Mouse (Mus musculus): ENCODE results near the gene Pex19. TPM values are rescaled to one million over a fixed set of nuclear protein-coding genes. Genes with fewer than 3 reads are reported as not detected.

The Pex19 gene
- polyA plus RNA-seq, 1 experiment from 2014 or later: 155 TPM

GRCm38 (mm10) chr1:172116948-172117347, 9.6 kb upstream of the Pex19 start:
- H3K9me3 ChIP-seq (replicated peaks): no peaks in the 10 kb centered on the region
- 92% methylated on average over 5 of the region's 5 CpGs for WGBS

GRCm38 (mm10) chr1:172119100-172119499, 7.5 kb upstream of the Pex19 start:
- Histone ChIP-seq H3K27me3 (no peaks in the 10 kb centered on the region), H3K4me1 (no peaks in the 10 kb centered on the region), H3K27ac (no peak overlapping the region), H3K4me2 (no peak overlapping the region), H3K36me3 (ENCODE audit: poor library complexity, severe bottlenecking) (peaks cover 97% of the 10 kb centered on the region), H3K9ac (no peak overlapping the region), H3K9me3 (replicated peaks) (no peaks in the 10 kb centered on the region), H3K4me3 (no peak overlapping the region)
- WGBS: 86% methylated on average over 6 of the region's 6 CpGs
- no peak for ATAC-seq

More at GRCm38 (mm10) chr1:172116948-172117347, 9.6 kb upstream of the Pex19 start:
- peaks cover 98% of the 10 kb centered on the region for H3K36me3 ChIP-seq (ENCODE audit: poor library complexity, severe bottlenecking)
- no peak overlapping the region for H3K27ac ChIP-seq
- no peaks in the 10 kb centered on the region for H3K27me3 ChIP-seq
- no peak overlapping the region for H3K9ac ChIP-seq
- H3K4me3 ChIP-seq: no peak overlapping the region
- no peak overlapping the region for H3K4me2 ChIP-seq
- no peak for ATAC-seq
- no peaks in the 10 kb centered on the region for H3K4me1 ChIP-seq

GRCm38 (mm10) chr1:172119720-172120119, 6.8 kb upstream of the Pex19 start:
- no peak overlapping the region for H3K4me3 ChIP-seq
- no peak overlapping the region for H3K27ac ChIP-seq
- 36% methylated on average over 3 of the region's 3 CpGs for WGBS
- no peak overlapping the region for H3K9ac ChIP-seq
- ATAC-seq: peak; percentile 46; the same call in 1 of the 2 replicates
- H3K27me3 ChIP-seq: no peaks in the 10 kb centered on the region
- no peak overlapping the region for H3K4me2 ChIP-seq
- peaks cover 91% of the 10 kb centered on the region for H3K36me3 ChIP-seq (ENCODE audit: poor library complexity, severe bottlenecking)
- no peaks in the 10 kb centered on the region for H3K9me3 ChIP-seq (replicated peaks)
- H3K4me1 ChIP-seq: no peaks in the 10 kb centered on the region

- H3K4me3 ChIP-seq: no peak overlapping the region
- no peak overlapping the region for H3K27ac ChIP-seq
- H3K27me3 ChIP-seq: no peaks in the 10 kb centered on the region
- 86% methylated on average over 2 of the region's 2 CpGs for WGBS
- peaks cover 61% of the 10 kb centered on the region for H3K36me3 ChIP-seq (ENCODE audit: poor library complexity, severe bottlenecking)
- ATAC-seq: no peak
- H3K9ac ChIP-seq: no peak overlapping the region
- H3K4me1 ChIP-seq: peaks cover 12% of the 10 kb centered on the region
- no peak overlapping the region for H3K4me2 ChIP-seq
- no peaks in the 10 kb centered on the region for H3K9me3 ChIP-seq (replicated peaks)
These were observed 3.9 kb upstream of the Pex19 start for GRCm38 (mm10) chr1:172122671-172123070.

GRCm38 (mm10) chr1:172124572-172124971, 2.0 kb upstream of the Pex19 start:
- peaks cover 16% of the 10 kb centered on the region for H3K4me1 ChIP-seq
- H3K4me2 ChIP-seq: no peak overlapping the region
- no peak overlapping the region for H3K4me3 ChIP-seq
- 84% methylated on average over 6 of the region's 6 CpGs for WGBS
- no peaks in the 10 kb centered on the region for H3K27me3 ChIP-seq
- peaks cover 55% of the 10 kb centered on the region for H3K36me3 ChIP-seq (ENCODE audit: poor library complexity, severe bottlenecking)
- no peak for ATAC-seq
- H3K9me3 ChIP-seq (replicated peaks): no peaks in the 10 kb centered on the region
- H3K27ac ChIP-seq: no peak overlapping the region
- H3K9ac ChIP-seq: no peak overlapping the region

- WGBS: 52% methylated on average over 5 of the region's 5 CpGs
- ATAC-seq: no peak
- Histone ChIP-seq H3K4me3 (peak overlapping the region; percentile 87), H3K36me3 (ENCODE audit: poor library complexity, severe bottlenecking) (peaks cover 54% of the 10 kb centered on the region), H3K27me3 (no peaks in the 10 kb centered on the region), H3K9ac (peak overlapping the region; percentile 87), H3K27ac (no peak overlapping the region), H3K4me1 (peaks cover 16% of the 10 kb centered on the region), H3K9me3 (replicated peaks) (no peaks in the 10 kb centered on the region), H3K4me2 (peak overlapping the region; percentile 79)
These were observed 932 bp downstream of the Pex19 start for GRCm38 (mm10) chr1:172127487-172127886.

GRCm38 (mm10) chr1:172128563-172128962, 2.0 kb downstream of the Pex19 start:
- no peak overlapping the region for H3K27ac ChIP-seq
- H3K9me3 ChIP-seq (replicated peaks): no peaks in the 10 kb centered on the region
- H3K9ac ChIP-seq: no peak overlapping the region
- no peak overlapping the region for H3K4me2 ChIP-seq
- H3K4me3 ChIP-seq: no peak overlapping the region
- ATAC-seq: no peak
- H3K4me1 ChIP-seq: peaks cover 16% of the 10 kb centered on the region
- peaks cover 53% of the 10 kb centered on the region for H3K36me3 ChIP-seq (ENCODE audit: poor library complexity, severe bottlenecking)
- WGBS: 89% methylated on average over 15 of the region's 15 CpGs
- H3K27me3 ChIP-seq: no peaks in the 10 kb centered on the region

GRCm38 (mm10) chr1:172129108-172129507, 2.6 kb downstream of the Pex19 start:
- Histone ChIP-seq H3K27me3 (no peaks in the 10 kb centered on the region), H3K9ac (no peak overlapping the region), H3K4me2 (no peak overlapping the region), H3K4me1 (peaks cover 16% of the 10 kb centered on the region), H3K9me3 (replicated peaks) (no peaks in the 10 kb centered on the region), H3K36me3 (ENCODE audit: poor library complexity, severe bottlenecking) (peaks cover 56% of the 10 kb centered on the region), H3K27ac (no peak overlapping the region), H3K4me3 (no peak overlapping the region)
- ATAC-seq: no peak
- WGBS: 74% methylated on average over 2 of the region's 2 CpGs

GRCm38 (mm10) chr1:172129780-172130179, 3.2 kb downstream of the Pex19 start:
- H3K27ac ChIP-seq: no peak overlapping the region
- no peaks in the 10 kb centered on the region for H3K27me3 ChIP-seq
- no peak overlapping the region for H3K9ac ChIP-seq
- H3K9me3 ChIP-seq (replicated peaks): no peaks in the 10 kb centered on the region
- peaks cover 16% of the 10 kb centered on the region for H3K4me1 ChIP-seq
- H3K4me2 ChIP-seq: no peak overlapping the region
- no peak overlapping the region for H3K4me3 ChIP-seq
- no peak for ATAC-seq
- peaks cover 62% of the 10 kb centered on the region for H3K36me3 ChIP-seq (ENCODE audit: poor library complexity, severe bottlenecking)
- WGBS: 95% methylated on average over 5 of the region's 5 CpGs

- no peaks in the 10 kb centered on the region for H3K9me3 ChIP-seq (replicated peaks)
- no peak overlapping the region for H3K27ac ChIP-seq
- peak; percentile 13; the same call in 1 of the 2 replicates for ATAC-seq
- peaks cover 78% of the 10 kb centered on the region for H3K36me3 ChIP-seq (ENCODE audit: poor library complexity, severe bottlenecking)
- peaks cover 8% of the 10 kb centered on the region for H3K4me1 ChIP-seq
- WGBS: 88% methylated on average over 7 of the region's 7 CpGs
- H3K4me2 ChIP-seq: no peak overlapping the region
- H3K9ac ChIP-seq: no peak overlapping the region
- no peaks in the 10 kb centered on the region for H3K27me3 ChIP-seq
- no peak overlapping the region for H3K4me3 ChIP-seq
These were observed 5.8 kb downstream of the Pex19 start for GRCm38 (mm10) chr1:172132319-172132718.

GRCm38 (mm10) chr1:172133535-172133934, 7.0 kb downstream of the Pex19 start:
- Histone ChIP-seq H3K4me3 (no peak overlapping the region), H3K4me1 (no peaks in the 10 kb centered on the region; the same call in 1 of the 2 replicates), H3K4me2 (no peak overlapping the region), H3K36me3 (ENCODE audit: poor library complexity, severe bottlenecking) (peaks cover 76% of the 10 kb centered on the region), H3K9me3 (replicated peaks) (no peaks in the 10 kb centered on the region), H3K27ac (no peak overlapping the region), H3K27me3 (no peaks in the 10 kb centered on the region), H3K9ac (no peak overlapping the region)
- 90% methylated on average over 7 of the region's 7 CpGs for WGBS
- ATAC-seq: no peak

GRCm38 (mm10) chr1:172134072-172134471, 7.5 kb downstream of the Pex19 start:
- no peak overlapping the region for H3K4me2 ChIP-seq
- H3K9me3 ChIP-seq (replicated peaks): no peaks in the 10 kb centered on the region
- no peaks in the 10 kb centered on the region for H3K4me1 ChIP-seq
- H3K27ac ChIP-seq: no peak overlapping the region
- peaks cover 70% of the 10 kb centered on the region for H3K36me3 ChIP-seq (ENCODE audit: poor library complexity, severe bottlenecking)
- H3K9ac ChIP-seq: no peak overlapping the region
- no peaks in the 10 kb centered on the region for H3K27me3 ChIP-seq
- no peak overlapping the region for H3K4me3 ChIP-seq
- 93% methylated on average over 4 of the region's 4 CpGs for WGBS
- no peak for ATAC-seq

GRCm38 (mm10) chr1:172140160-172140559, 13.6 kb downstream of the Pex19 start:
- H3K4me1 ChIP-seq: no peaks in the 10 kb centered on the region
- H3K9me3 ChIP-seq (replicated peaks): no peaks in the 10 kb centered on the region
- ATAC-seq: no peak
- no peak overlapping the region for H3K9ac ChIP-seq
- WGBS: 80% methylated on average over 2 of the region's 2 CpGs
- no peak overlapping the region for H3K4me3 ChIP-seq
- H3K27ac ChIP-seq: no peak overlapping the region
- H3K4me2 ChIP-seq: no peak overlapping the region
- H3K36me3 ChIP-seq (ENCODE audit: poor library complexity, severe bottlenecking): peaks cover 12% of the 10 kb centered on the region
- H3K27me3 ChIP-seq: no peaks in the 10 kb centered on the region
